Mouse (Mus musculus) myocyte (in vitro differentiated cells): ENCODE results near the gene Klhdc4. TPM values are rescaled to one million over a fixed set of nuclear protein-coding genes. Genes with fewer than 3 reads are reported as not detected.
A peak's percentile ranks its signal among the peaks of the same experiment; 100 is the strongest.

Experiments
- H3K27me3 ChIP-seq: one replicate; pipeline ENCODE4 v1.6.1; 2011; ENCODE audit not compliant: control insufficient read depth, insufficient read depth, insufficient read length
- H3K36me3 ChIP-seq: one replicate; pipeline ENCODE4 v1.6.1; 2011; ENCODE audit not compliant: control insufficient read depth, insufficient read depth
- H3K4me2 ChIP-seq: one replicate; pipeline ENCODE4 v1.6.1; 2011; ENCODE audit warnings: low read depth, control low read depth
- H3K4me3 ChIP-seq: one replicate; pipeline ENCODE4 v1.5.1; 2011; ENCODE audit warnings: mild to moderate bottlenecking, control low read depth, moderate library complexity
- H3K79me2 ChIP-seq: one replicate; pipeline ENCODE4 v1.6.1; 2011; ENCODE audit not compliant: control insufficient read depth, insufficient read depth
- H3ac ChIP-seq: one replicate; pipeline ENCODE4 v1.6.1; 2011; ENCODE audit not compliant: control insufficient read depth, insufficient read length
- CEBPB ChIP-seq: IDR thresholded peaks from 2 replicates; pipeline ENCODE4 v1.6.1; 2011; ENCODE audit warnings: mild to moderate bottlenecking, moderate library complexity; ENCODE audit not compliant: poor library complexity, insufficient read depth, severe bottlenecking
- E2F4 ChIP-seq: IDR thresholded peaks from one replicate; pipeline ENCODE4 v1.6.1; 2011; ENCODE audit warnings: mild to moderate bottlenecking, control low read depth, moderate library complexity; ENCODE audit not compliant: insufficient read depth
- MAX ChIP-seq: IDR thresholded peaks from one replicate; pipeline ENCODE4 v1.6.1; 2011; ENCODE audit warnings: low read depth, mild to moderate bottlenecking, control low read depth
- MYOD1 ChIP-seq, 3 experiments: IDR thresholded peaks; one replicate each; pipeline ENCODE4 v1.6.1; 2011; ENCODE audit warnings: control low read depth in 2 of 3, low read depth in 2 of 3, mild to moderate bottlenecking in 2 of 3, moderate library complexity in 1 of 3; ENCODE audit not compliant: insufficient read length in 2 of 3, control insufficient read depth in 1 of 3
- MYOG ChIP-seq, 3 experiments: IDR thresholded peaks; one replicate each; pipeline ENCODE4 v1.6.1; 2011; ENCODE audit warnings: control low read depth in 2 of 3, low read depth in 2 of 3, mild to moderate bottlenecking in 2 of 3; ENCODE audit not compliant: insufficient read length in 2 of 3, control insufficient read depth in 1 of 3, insufficient read depth in 1 of 3
- POLR2A ChIP-seq: IDR thresholded peaks from one replicate; pipeline ENCODE4 v1.6.1; 2011; ENCODE audit warnings: low read depth, mild to moderate bottlenecking, control low read depth, moderate library complexity; ENCODE audit not compliant: insufficient read length
- POLR2AphosphoS2 ChIP-seq: IDR thresholded peaks from one replicate; pipeline ENCODE4 v1.6.1; 2011; ENCODE audit warnings: low read depth, control low read depth; ENCODE audit not compliant: insufficient read length
- REST ChIP-seq: IDR thresholded peaks from one replicate; pipeline ENCODE4 v1.6.1; 2011; ENCODE audit warnings: mild to moderate bottlenecking, control low read depth, moderate library complexity; ENCODE audit not compliant: insufficient read depth, insufficient read length
- SRF ChIP-seq: IDR thresholded peaks from one replicate; pipeline ENCODE4 v1.6.1; 2011; ENCODE audit warnings: low read depth; ENCODE audit not compliant: control insufficient read depth, insufficient read length
- TCF12 ChIP-seq: IDR thresholded peaks from one replicate; pipeline ENCODE4 v1.6.1; 2011; ENCODE audit warnings: mild to moderate bottlenecking, control low read depth; ENCODE audit not compliant: poor library complexity, insufficient read depth, severe bottlenecking
- TCF3 ChIP-seq: IDR thresholded peaks from one replicate; pipeline ENCODE4 v1.6.1; 2011; ENCODE audit warnings: low read depth, control low read depth; ENCODE audit not compliant: insufficient read length
- USF1 ChIP-seq: IDR thresholded peaks from one replicate; pipeline ENCODE4 v1.6.1; 2011; ENCODE audit warnings: low read depth, mild to moderate bottlenecking, control low read depth, moderate library complexity
- polyA plus RNA-seq: library from polyadenylated mRNA; unstranded; fragments of >200 nt; fragmentation: generic; extraction: Trizol; gene quantifications from one replicate; pipeline ENCODE4 v1.2.1, GENCODE M21; 2012; ENCODE audit warnings: missing spikeins

The Klhdc4 gene
- polyA plus RNA-seq, 1 experiment = 31.4 TPM

GRCm38 (mm10) chr8:121843184-121843733 lies 13.9 kb upstream of the Klhdc4 start:
- no peaks in the 10 kb centered on the region for H3K27me3 ChIP-seq
- no peaks in the 10 kb centered on the region for H3K36me3 ChIP-seq
- no peak overlapping the region for H3ac ChIP-seq
- no peak overlapping the region for H3K4me3 ChIP-seq
- H3K79me2 ChIP-seq = no peaks in the 10 kb centered on the region
- TF ChIP-seq MYOG (IDR thresholded peaks at IDR 0.05; ENCODE audit: control insufficient read depth in 1 of 3, insufficient read depth in 1 of 3, insufficient read length in 2 of 3, low read depth in 2 of 3) = no peak
- TF ChIP-seq POLR2AphosphoS2 = no peak
- TF ChIP-seq TCF3 = no peak
- no peak for TF ChIP-seq POLR2A
- TF ChIP-seq REST = no peak
- TF ChIP-seq MYOD1 (IDR thresholded peaks at IDR 0.05; ENCODE audit: control insufficient read depth in 1 of 3, insufficient read length in 2 of 3, low read depth in 2 of 3) = no peak
- no peak for TF ChIP-seq CEBPB
- no peak overlapping the region for H3K4me2 ChIP-seq

GRCm38 (mm10) chr8:121842064-121842955 lies 12.9 kb upstream of the Klhdc4 start:
- TF ChIP-seq POLR2AphosphoS2 = no peak
- Histone ChIP-seq H3K36me3 (no peaks in the 10 kb centered on the region), H3K4me2 (no peak overlapping the region), H3ac (no peak overlapping the region), H3K4me3 (no peak overlapping the region), H3K27me3 (no peaks in the 10 kb centered on the region), H3K79me2 (no peaks in the 10 kb centered on the region)

GRCm38 (mm10) chr8:121841242-121841641 lies 11.9 kb upstream of the Klhdc4 start:
- H3ac ChIP-seq = no peak overlapping the region
- no peak overlapping the region for H3K4me3 ChIP-seq
- no peaks in the 10 kb centered on the region for H3K27me3 ChIP-seq
- TF ChIP-seq SRF = no peak
- TF ChIP-seq TCF3 = no peak
- no peak for TF ChIP-seq MYOG (IDR thresholded peaks at IDR 0.05; ENCODE audit: control insufficient read depth in 1 of 3, insufficient read depth in 1 of 3, insufficient read length in 2 of 3, low read depth in 2 of 3)
- TF ChIP-seq POLR2A = no peak
- no peak for TF ChIP-seq E2F4
- no peak for TF ChIP-seq MYOD1 (IDR thresholded peaks at IDR 0.05; ENCODE audit: control insufficient read depth in 1 of 3, insufficient read length in 2 of 3, low read depth in 2 of 3)
- no peak for TF ChIP-seq MAX
- TF ChIP-seq POLR2AphosphoS2 = no peak
- no peak for TF ChIP-seq TCF12
- TF ChIP-seq USF1 = no peak
- no peak for TF ChIP-seq CEBPB
- no peak for TF ChIP-seq REST
- no peaks in the 10 kb centered on the region for H3K79me2 ChIP-seq
- H3K4me2 ChIP-seq = no peak overlapping the region
- no peaks in the 10 kb centered on the region for H3K36me3 ChIP-seq

- Histone ChIP-seq H3ac (no peak overlapping the region), H3K79me2 (peaks cover 19% of the 10 kb centered on the region), H3K36me3 (no peaks in the 10 kb centered on the region), H3K4me3 (no peak overlapping the region), H3K4me2 (peak overlapping the region; percentile 53), H3K27me3 (no peaks in the 10 kb centered on the region)
- TF ChIP-seq POLR2AphosphoS2 (no peak), TCF3 (no peak), USF1 (no peak), MAX (no peak), REST (no peak), SRF (no peak), MYOD1 (IDR thresholded peaks at IDR 0.05; ENCODE audit: control insufficient read depth in 1 of 3, insufficient read length in 2 of 3, low read depth in 2 of 3) (no peak), POLR2A (no peak), TCF12 (no peak), E2F4 (no peak), MYOG (IDR thresholded peaks at IDR 0.05; ENCODE audit: control insufficient read depth in 1 of 3, insufficient read depth in 1 of 3, insufficient read length in 2 of 3, low read depth in 2 of 3) (no peak), CEBPB (no peak)
Measured at GRCm38 (mm10) chr8:121832503-121832902, 3.1 kb upstream of the Klhdc4 start.

- peaks cover 21% of the 10 kb centered on the region for H3K79me2 ChIP-seq
- H3K36me3 ChIP-seq = no peaks in the 10 kb centered on the region
- H3K4me2 ChIP-seq = peak overlapping the region; percentile 53
- H3K4me3 ChIP-seq = no peak overlapping the region
- TF ChIP-seq REST (no peak), MYOG (IDR thresholded peaks at IDR 0.05; ENCODE audit: control insufficient read depth in 1 of 3, insufficient read depth in 1 of 3, insufficient read length in 2 of 3, low read depth in 2 of 3) (no peak), CEBPB (no peak), TCF3 (no peak), MAX (no peak), SRF (no peak), TCF12 (no peak), POLR2AphosphoS2 (no peak), E2F4 (no peak), POLR2A (no peak), MYOD1 (IDR thresholded peaks at IDR 0.05; ENCODE audit: control insufficient read depth in 1 of 3, insufficient read length in 2 of 3, low read depth in 2 of 3) (no peak), USF1 (no peak)
- no peaks in the 10 kb centered on the region for H3K27me3 ChIP-seq
- no peak overlapping the region for H3ac ChIP-seq
Measured at GRCm38 (mm10) chr8:121832061-121832460, 2.7 kb upstream of the Klhdc4 start.
